Comparison of ENCODE assay signal across 27 mouse cellular contexts in the genomic region with DNA sequence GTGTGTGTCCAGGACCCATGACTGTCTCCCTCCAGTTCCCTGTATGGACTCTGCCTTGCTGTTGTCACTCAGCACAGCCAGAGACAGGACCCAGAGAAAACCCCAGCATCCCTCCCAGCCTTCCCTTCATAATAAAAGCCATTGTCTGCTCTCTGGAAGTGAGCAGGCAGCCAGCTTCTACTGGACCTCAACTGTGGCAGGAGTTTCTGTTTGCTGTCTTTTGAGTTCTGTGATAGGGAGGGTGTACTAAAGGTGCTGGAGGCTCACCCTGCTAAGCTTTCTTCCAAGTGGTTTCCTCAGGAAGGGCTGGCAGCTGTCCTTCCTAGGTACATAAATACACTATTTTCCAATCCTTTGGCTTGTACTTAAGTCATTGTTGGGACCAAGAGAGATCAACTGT. TPM values are rescaled to one million over a fixed set of nuclear protein-coding genes. Genes with fewer than 3 reads are reported as not detected.
"Had no signal": no experiment of that assay in that cellular context is flagged by ENCODE, and none has a peak within 500 bp of the region (broad histone marks: within the 10 kb centered on the region; RNA-seq: fewer than 3 reads in every experiment).

No protein-coding gene starts in this region.

- H3K9ac ChIP-seq: lung, embryonic 14.5 days; midbrain, embryonic 12.5 days; neural tube, embryonic 13.5 days; neural tube, embryonic 15.5 days had no signal

- H3K4me2 ChIP-seq: lung, embryonic 14.5 days; midbrain, embryonic 12.5 days; neural tube, embryonic 13.5 days; neural tube, embryonic 15.5 days had no signal

- H3K9me3 ChIP-seq: midbrain, embryonic 10.5 days; midbrain, embryonic 12.5 days; neural tube, embryonic 13.5 days; neural tube, embryonic 15.5 days had no signal

- DNase-seq: lung, adult 18-20 months; lung, embryonic 14.5 days; lung, postnatal 10 days; lung, postnatal 4 days; midbrain, embryonic 14.5 days; retina, postnatal 1 day; right cerebral cortex, adult 18-20 months; right cerebral cortex, postnatal 25 days; right cerebral cortex, postnatal 4 days; spleen, adult 18-20 months; thymus, adult 2 months; thymus, postnatal 25 days; thymus, postnatal 4 days had no signal

- ATAC-seq: midbrain, embryonic 16.5 days had no signal

- H3K27me3 ChIP-seq: midbrain, embryonic 12.5 days; neural tube, embryonic 13.5 days; neural tube, embryonic 15.5 days had no signal

- H3K4me3 ChIP-seq: midbrain, embryonic 10.5 days; midbrain, embryonic 12.5 days; myocyte; neural tube, embryonic 13.5 days; neural tube, embryonic 15.5 days had no signal

- H3K27ac ChIP-seq: midbrain, embryonic 10.5 days; midbrain, embryonic 12.5 days; neural tube, embryonic 13.5 days; neural tube, embryonic 15.5 days had no signal

RNA-seq across cellular contexts. Expression of a gene that starts 4.4 kb away (rescaled TPM):
- total RNA-seq: megakaryocyte, adult 5-6 weeks; megakaryocyte-erythroid progenitor cell, adult 5-6 weeks had no signal

RNA-seq across cellular contexts. Expression of a gene that starts 8.4 kb away (rescaled TPM):
- total RNA-seq: megakaryocyte, adult 5-6 weeks; megakaryocyte-erythroid progenitor cell, adult 5-6 weeks had no signal
- polyA plus RNA-seq: lung, embryonic 14.5 days; lung, embryonic 16.5 days; midbrain, embryonic 10.5 days; midbrain, embryonic 14.5 days; midbrain, embryonic 16.5 days; myocyte; neural tube, embryonic 11.5 days; neural tube, embryonic 13.5 days; neural tube, embryonic 15.5 days; small intestine, adult 2 months; stomach, embryonic 14.5 days; stomach, embryonic 16.5 days; thymus, adult 2 months; urinary bladder, adult 2 months had no signal
